Mouse (Mus musculus) forebrain, embryonic 15.5 days (tissue): ENCODE measurements around the gene Ak8. TPM values are rescaled to one million over a fixed set of nuclear protein-coding genes. Genes with fewer than 3 reads are reported as not detected.

Source experiments
- ATAC-seq: fragments of 200-750 bp; cut with Nextera tagmentation; replicated peaks from 2 replicates; pipeline ENCODE4 v1.8.0; 2017; ENCODE audit warnings: mild to moderate bottlenecking, moderate TSS enrichment, moderate library complexity
- H3K27ac ChIP-seq: fragments of 300-500 bp; sonication (generic); replicated peaks from 2 replicates; pipeline ENCODE4 v1.5.1; 2015; ENCODE audit warnings: mild to moderate bottlenecking, inconsistent platforms
- H3K27me3 ChIP-seq: fragments of 300-500 bp; sonication (generic); 2 replicates; pipeline ENCODE4 v1.6.1; 2015; ENCODE audit warnings: inconsistent platforms
- H3K36me3 ChIP-seq: fragments of 300-500 bp; sonication (generic); 2 replicates; pipeline ENCODE4 v1.6.1; 2015; ENCODE audit warnings: mild to moderate bottlenecking, inconsistent platforms
- H3K4me1 ChIP-seq: fragments of 300-500 bp; sonication (generic); 2 replicates; pipeline ENCODE4 v1.6.1; 2015; ENCODE audit warnings: inconsistent platforms
- H3K4me2 ChIP-seq: fragments of 300-500 bp; sonication (generic); replicated peaks from 2 replicates; pipeline ENCODE4 v1.6.1; 2015; ENCODE audit warnings: mild to moderate bottlenecking, inconsistent platforms
- H3K4me3 ChIP-seq: fragments of 300-500 bp; sonication (generic); 2 replicates; pipeline ENCODE4 v1.5.1; 2015; ENCODE audit warnings: mild to moderate bottlenecking, inconsistent platforms
- H3K9ac ChIP-seq: fragments of 300-500 bp; sonication (generic); replicated peaks from 2 replicates; pipeline ENCODE4 v1.6.1; 2015; ENCODE audit warnings: mild to moderate bottlenecking, inconsistent platforms
- H3K9me3 ChIP-seq: fragments of 300-500 bp; sonication (generic); 2 replicates; pipeline ENCODE4 v1.6.1; 2016; ENCODE audit warnings: inconsistent platforms
- WGBS: fragments of 180-500 bp; shearing (Covaris S2); methylation state at CpG from one replicate; pipeline ENCODE4 v1.1.7; 2015; ENCODE audit warnings: mixed read lengths; 5-methylcytosine and 5-hydroxymethylcytosine counted together
- polyA plus RNA-seq: library from polyadenylated mRNA; unstranded; fragments of >200 nt; fragmentation: Nextera tagmentation; extraction: Ambion mirVana; gene quantifications from 2 replicates; pipeline ENCODE4 v1.2.1, GENCODE M21; 2015

Gene Ak8
- 0.92 and 1.7 TPM in 2 replicates for polyA plus RNA-seq

DNA sequence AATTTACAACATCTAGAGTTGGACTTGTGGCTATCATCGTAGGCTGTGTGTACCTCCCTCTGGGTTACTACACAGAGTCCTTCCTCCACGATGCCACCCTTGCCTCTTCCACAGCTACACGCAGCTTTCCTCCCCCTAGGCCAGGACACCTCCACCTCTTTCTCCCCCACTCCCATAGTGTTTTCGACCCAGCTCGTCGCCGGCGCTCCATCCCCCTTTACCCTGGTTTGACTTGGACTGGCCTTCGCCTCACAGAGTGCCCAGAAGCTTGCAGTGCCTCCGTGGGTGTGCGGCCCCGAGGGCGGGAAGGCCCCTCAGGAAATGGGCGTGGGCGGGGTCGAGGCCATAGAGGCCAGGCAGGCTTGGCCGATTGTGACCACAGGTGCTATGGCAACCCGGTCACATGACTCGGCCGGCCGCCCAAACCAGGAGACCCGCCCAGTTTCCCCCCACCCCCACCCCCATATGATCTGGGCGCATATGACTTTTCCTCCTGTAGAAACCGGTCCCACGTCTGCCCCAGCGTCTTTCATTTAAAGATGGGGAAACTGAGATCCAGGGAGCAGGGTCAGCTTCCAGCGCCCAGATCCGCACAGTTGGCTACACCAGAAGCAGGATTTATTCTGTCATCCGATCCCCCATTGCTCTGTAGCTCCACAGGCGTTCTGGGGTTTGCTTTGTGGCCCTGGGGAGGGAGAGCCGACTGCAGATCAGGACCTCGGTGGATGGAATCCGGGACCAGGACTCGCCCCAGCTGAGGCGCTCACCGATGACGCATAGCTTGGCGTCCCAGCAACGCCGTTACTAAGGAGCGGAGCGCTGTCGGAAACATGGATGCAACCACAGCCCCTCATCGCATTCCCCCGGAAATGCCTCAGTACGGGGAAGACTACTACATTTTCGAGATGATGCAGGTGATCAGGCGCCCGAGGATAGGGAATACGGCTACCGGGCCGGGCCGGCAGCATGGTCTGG is at the start of gene Ak8, which contains the start of gene Spaca9:
Ak8 (plus strand) TSS at position 804 of the 975 bp plus-strand sequence.
Spaca9 (minus strand) TSS at position 367 of the 975 bp plus-strand sequence.
- peak within 1 kb of the TSS; percentile 93 for H3K4me2 ChIP-seq
- peaks cover 10% of the 10 kb centered on the region for H3K4me1 ChIP-seq
- peak within 1 kb of the TSS; percentile 38; the same call in 1 of the 2 replicates for H3K27ac ChIP-seq
- no peaks in the 10 kb centered on the region for H3K9me3 ChIP-seq
- H3K4me3 ChIP-seq, result peak within 1 kb of the TSS; percentile 58
- peak; percentile 86 for ATAC-seq
- no peaks in the 10 kb centered on the region for H3K36me3 ChIP-seq
- H3K9ac ChIP-seq, result peak within 1 kb of the TSS; percentile 68
- H3K27me3 ChIP-seq, result no peaks in the 10 kb centered on the region
- under 1% methylated on average over 53 of the region's 53 CpGs for WGBS

DNA sequence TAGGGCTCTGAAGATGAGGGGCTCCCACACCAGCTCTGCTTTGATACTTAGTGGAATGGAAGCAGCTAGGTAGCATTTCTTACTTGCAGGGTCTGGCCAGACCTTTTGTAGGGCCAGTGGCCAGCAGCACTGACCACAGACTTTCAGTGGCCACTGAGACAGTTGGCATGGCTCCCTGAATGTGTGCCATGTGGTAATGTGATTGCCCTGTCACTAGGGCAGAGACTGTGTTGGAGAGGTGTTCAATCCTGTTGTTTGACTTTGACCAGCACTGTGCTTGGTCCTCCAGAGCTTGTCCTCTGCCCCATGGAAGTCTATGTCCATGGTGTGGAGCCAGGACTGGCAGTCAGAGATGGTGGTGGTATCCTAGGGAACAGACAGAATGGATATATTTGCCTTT is 49.4 kb upstream of the Ak8 start:
- ATAC-seq, result no peak
- Histone ChIP-seq H3K27ac (no peak overlapping the region), H3K4me2 (no peak overlapping the region), H3K4me1 (no peaks in the 10 kb centered on the region), H3K9ac (no peak overlapping the region), H3K9me3 (no peaks in the 10 kb centered on the region), H3K27me3 (no peaks in the 10 kb centered on the region), H3K36me3 (peaks cover 13% of the 10 kb centered on the region; the same call in 1 of the 2 replicates), H3K4me3 (no peak overlapping the region)

DNA sequence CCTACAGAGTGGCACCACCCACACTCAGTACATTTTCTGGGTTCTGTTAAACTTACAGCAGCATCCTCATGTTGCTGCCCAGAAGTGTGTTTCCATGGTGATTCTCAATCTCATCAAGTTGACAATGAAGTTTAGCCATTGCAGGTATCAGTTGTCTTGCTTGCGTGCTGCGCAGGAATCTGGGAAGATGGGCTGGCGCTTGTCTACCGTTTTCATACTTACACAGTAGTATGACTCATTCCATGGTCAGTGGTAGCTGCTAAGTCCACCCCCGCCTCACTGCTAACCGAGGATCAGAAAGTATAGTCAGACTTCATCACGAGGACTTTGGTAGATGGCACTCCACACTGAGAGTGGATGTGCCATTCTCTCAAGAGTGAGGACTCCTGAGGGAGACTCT is 46.6 kb upstream of the Ak8 start:
- H3K27me3 ChIP-seq, result no peaks in the 10 kb centered on the region
- WGBS, result 95% methylated on average over 7 of the region's 7 CpGs
- no peak overlapping the region for H3K9ac ChIP-seq
- H3K36me3 ChIP-seq, result peaks cover 25% of the 10 kb centered on the region
- no peaks in the 10 kb centered on the region for H3K4me1 ChIP-seq
- no peak overlapping the region for H3K4me3 ChIP-seq
- no peak overlapping the region for H3K27ac ChIP-seq
- no peaks in the 10 kb centered on the region for H3K9me3 ChIP-seq
- ATAC-seq, result no peak
- no peak overlapping the region for H3K4me2 ChIP-seq

DNA sequence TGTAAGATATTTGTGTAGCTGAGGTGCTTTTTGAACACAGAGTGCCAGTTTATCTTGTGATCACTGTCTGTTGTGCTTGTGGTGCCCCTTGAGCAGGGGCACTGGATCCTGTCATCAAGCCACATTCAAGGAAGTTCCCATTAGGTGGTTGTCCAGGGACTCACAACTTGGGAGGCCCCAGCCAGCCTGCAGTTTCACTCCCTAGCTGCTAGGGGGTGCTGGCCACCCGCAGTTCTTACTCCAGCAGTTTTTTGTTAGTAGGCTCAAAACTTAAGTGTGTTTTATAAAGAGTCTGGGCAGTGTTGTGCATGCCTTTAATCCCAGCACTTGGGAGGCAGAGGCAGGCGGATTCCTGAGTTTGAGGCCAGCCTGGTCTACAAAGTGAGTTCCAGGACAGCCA is 45.7 kb upstream of the Ak8 start:
- Histone ChIP-seq H3K4me3 (no peak overlapping the region), H3K27ac (no peak overlapping the region), H3K36me3 (peaks cover 34% of the 10 kb centered on the region), H3K9me3 (no peaks in the 10 kb centered on the region), H3K4me1 (no peaks in the 10 kb centered on the region), H3K27me3 (no peaks in the 10 kb centered on the region), H3K4me2 (no peak overlapping the region), H3K9ac (no peak overlapping the region)
- WGBS, result 65% methylated on average over 2 of the region's 2 CpGs
- no peak for ATAC-seq

DNA sequence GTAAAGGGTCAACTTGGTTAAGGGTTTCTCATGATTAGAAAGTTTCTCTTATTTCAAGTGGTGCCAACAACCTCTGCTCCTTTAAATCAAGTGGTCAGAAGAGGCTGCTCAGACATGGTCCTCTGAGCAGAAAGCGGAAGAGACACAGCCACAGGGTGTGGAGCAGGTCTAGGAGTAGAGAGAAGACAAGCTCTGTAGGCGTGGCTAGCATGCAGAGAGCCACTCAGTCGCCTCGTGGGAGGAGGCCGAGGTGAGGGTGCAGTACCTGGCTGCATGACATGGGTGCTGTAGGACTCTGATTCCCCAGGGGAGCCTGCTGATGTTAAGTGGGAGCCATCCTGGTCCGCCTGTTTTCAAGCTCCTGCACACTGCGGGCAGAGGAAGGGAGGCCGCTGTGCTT is 43.7 kb upstream of the Ak8 start:
- H3K36me3 ChIP-seq, result peaks cover 53% of the 10 kb centered on the region
- no peak overlapping the region for H3K9ac ChIP-seq
- no peak for ATAC-seq
- 80% methylated on average over 8 of the region's 8 CpGs for WGBS
- no peaks in the 10 kb centered on the region for H3K4me1 ChIP-seq
- no peak overlapping the region for H3K4me2 ChIP-seq
- no peak overlapping the region for H3K27ac ChIP-seq
- no peak overlapping the region for H3K4me3 ChIP-seq
- H3K9me3 ChIP-seq, result no peaks in the 10 kb centered on the region
- H3K27me3 ChIP-seq, result no peaks in the 10 kb centered on the region

DNA sequence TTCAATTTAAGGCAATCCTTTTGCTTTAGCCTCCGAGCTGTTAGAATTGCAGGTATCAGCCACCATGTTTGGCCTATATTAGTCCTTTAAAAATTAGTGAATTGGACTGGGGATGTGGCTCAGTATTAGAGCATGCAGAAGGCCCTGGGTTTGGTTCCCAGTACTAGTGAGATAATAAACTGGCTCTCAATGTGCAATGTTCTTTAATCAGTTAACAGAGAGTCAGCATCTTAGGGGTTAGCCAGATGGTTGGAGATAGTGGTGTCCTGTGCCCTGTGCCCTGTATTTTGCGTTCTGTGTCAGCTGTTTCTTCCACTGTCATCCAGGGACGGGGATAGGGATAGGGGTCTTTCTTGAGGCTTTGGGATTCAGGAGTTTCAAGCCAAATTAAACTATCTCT is 37.1 kb upstream of the Ak8 start:
- H3K4me1 ChIP-seq, result no peaks in the 10 kb centered on the region
- peaks cover 91% of the 10 kb centered on the region for H3K36me3 ChIP-seq
- H3K4me2 ChIP-seq, result no peak overlapping the region
- no peak overlapping the region for H3K4me3 ChIP-seq
- no peaks in the 10 kb centered on the region for H3K27me3 ChIP-seq
- ATAC-seq, result no peak
- H3K9ac ChIP-seq, result no peak overlapping the region
- H3K9me3 ChIP-seq, result no peaks in the 10 kb centered on the region
- 93% methylated on average over 3 of the region's 3 CpGs for WGBS
- H3K27ac ChIP-seq, result no peak overlapping the region

DNA sequence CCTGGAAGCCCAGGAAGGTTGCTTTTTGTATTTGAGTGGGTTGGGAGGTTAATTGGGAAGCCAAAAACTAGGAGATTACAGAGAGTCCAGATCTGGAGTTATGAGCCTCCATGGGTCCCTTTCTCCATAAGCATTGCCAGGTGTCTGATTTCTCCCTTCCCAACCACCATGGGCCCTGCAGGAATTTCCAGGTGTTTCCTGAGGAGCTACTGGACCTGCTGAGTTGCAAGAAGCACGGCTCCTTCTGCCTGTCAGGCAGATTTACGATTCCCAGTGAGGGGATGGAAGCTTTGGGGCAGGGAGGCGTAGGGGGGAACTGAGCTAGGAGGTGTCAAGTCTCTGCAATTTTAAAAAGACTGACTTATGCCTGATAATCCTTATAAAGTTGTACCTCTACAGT is 34.1 kb upstream of the Ak8 start:
- 95% methylated on average over 3 of the region's 3 CpGs for WGBS
- Histone ChIP-seq H3K27ac (no peak overlapping the region), H3K36me3 (peaks cover 91% of the 10 kb centered on the region), H3K4me2 (no peak overlapping the region), H3K4me3 (no peak overlapping the region), H3K9me3 (no peaks in the 10 kb centered on the region), H3K4me1 (no peaks in the 10 kb centered on the region), H3K9ac (no peak overlapping the region), H3K27me3 (no peaks in the 10 kb centered on the region)
- ATAC-seq, result no peak

DNA sequence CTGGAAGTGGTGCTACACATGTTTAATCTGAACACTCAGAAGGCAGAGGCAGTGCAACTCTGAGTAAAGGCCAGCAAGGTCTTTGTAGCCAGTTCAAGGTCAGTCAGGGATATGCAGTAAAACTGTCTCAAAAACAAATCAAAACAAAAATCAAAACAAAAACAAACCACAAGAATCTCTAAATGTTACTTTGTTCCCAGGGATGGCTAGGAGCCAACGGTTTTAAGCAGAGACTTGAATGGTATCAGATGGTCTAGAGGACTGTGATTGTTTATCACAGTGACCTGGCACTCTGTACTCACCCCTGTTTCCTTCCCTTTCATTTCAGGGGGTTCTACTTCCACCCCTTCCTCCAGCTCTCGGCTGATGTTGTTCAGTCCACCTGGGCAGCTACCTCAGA is 28.5 kb upstream of the Ak8 start:
- Histone ChIP-seq H3K27ac (no peak overlapping the region), H3K9me3 (no peaks in the 10 kb centered on the region), H3K4me3 (no peak overlapping the region), H3K27me3 (no peaks in the 10 kb centered on the region), H3K4me1 (no peaks in the 10 kb centered on the region), H3K36me3 (peaks cover 93% of the 10 kb centered on the region), H3K9ac (no peak overlapping the region), H3K4me2 (no peak overlapping the region)
- 89% methylated on average over 2 of the region's 2 CpGs for WGBS
- ATAC-seq, result no peak

DNA sequence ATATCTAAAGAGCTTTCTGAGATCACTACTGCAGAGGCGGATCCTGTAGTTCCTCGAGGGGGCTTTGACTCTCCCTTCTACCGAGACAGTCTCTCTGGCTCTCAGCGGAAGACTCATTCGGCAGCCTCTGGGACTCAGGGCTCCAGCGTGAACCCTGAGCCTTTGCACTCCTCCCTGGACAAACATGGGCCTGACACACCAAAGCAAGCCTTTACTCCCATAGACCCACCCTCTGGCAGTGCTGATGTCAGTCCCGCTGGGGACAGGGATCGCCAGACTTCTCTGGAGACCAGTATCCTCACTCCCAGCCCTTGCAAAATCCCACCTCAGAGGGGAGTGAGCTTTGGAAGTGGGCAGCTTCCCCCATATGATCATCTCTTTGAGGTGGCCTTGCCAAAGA is 24.0 kb upstream of the Ak8 start:
- no peaks in the 10 kb centered on the region for H3K4me1 ChIP-seq
- no peak overlapping the region for H3K27ac ChIP-seq
- no peaks in the 10 kb centered on the region for H3K9me3 ChIP-seq
- no peaks in the 10 kb centered on the region for H3K27me3 ChIP-seq
- no peak overlapping the region for H3K4me3 ChIP-seq
- H3K9ac ChIP-seq, result no peak overlapping the region
- no peak for ATAC-seq
- WGBS, result 94% methylated on average over 8 of the region's 8 CpGs
- H3K36me3 ChIP-seq, result peaks cover 89% of the 10 kb centered on the region
- H3K4me2 ChIP-seq, result no peak overlapping the region

DNA sequence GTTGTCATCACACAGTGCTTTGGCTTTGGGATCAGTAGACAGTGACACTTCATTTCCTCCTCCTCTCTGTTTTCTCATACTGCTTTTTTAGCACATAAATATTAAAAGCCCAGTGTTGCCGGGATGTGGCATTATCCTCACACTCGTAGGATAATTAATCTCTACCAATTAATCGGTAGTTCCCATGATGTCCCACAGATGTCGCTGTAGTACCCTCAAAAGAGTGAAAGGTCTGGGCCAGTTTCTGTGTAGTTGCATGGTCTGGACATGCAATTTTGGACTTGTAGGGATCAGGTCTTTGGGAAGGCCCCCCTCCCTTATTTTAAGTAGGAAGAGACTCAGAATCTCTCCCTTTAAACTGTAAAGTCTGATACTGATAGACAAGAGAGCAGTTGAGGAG is 19.3 kb upstream of the Ak8 start:
- H3K4me3 ChIP-seq, result no peak overlapping the region
- no peak overlapping the region for H3K4me2 ChIP-seq
- no peak for ATAC-seq
- no peak overlapping the region for H3K9ac ChIP-seq
- H3K9me3 ChIP-seq, result no peaks in the 10 kb centered on the region
- no peaks in the 10 kb centered on the region for H3K27me3 ChIP-seq
- H3K27ac ChIP-seq, result no peak overlapping the region
- peaks cover 87% of the 10 kb centered on the region for H3K36me3 ChIP-seq
- 19% methylated on average over 4 of the region's 4 CpGs for whole genome bisulfite sequencing
- 0 out of 2 replicates have a peak, but pooled peaks cover 3% of the 10 kb centered on the region for H3K4me1 ChIP-seq

DNA sequence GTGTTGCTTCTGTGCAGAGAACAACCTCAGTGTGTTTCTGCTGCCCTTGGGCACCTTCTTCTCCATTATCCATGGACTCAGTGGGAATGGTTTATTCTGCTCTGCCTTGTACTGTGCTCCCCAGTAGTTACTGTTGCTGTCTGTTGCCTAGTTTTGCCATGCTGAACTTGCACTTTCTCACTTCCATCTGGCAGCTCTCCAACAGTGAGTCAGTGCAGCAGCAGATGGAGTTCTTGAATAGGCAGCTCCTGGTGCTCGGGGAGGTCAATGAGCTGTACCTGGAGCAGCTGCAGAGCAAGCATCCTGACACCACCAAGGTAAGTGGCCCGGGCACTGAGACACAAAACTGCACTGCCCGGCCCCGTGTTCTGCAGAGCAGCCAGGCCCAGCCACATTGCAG is 18.2 kb upstream of the Ak8 start:
- Histone ChIP-seq H3K9me3 (no peaks in the 10 kb centered on the region), H3K36me3 (peaks cover 85% of the 10 kb centered on the region), H3K27me3 (no peaks in the 10 kb centered on the region), H3K4me1 (0 out of 2 replicates have a peak, but pooled peaks cover 3% of the 10 kb centered on the region), H3K27ac (no peak overlapping the region), H3K4me3 (no peak overlapping the region), H3K9ac (no peak overlapping the region), H3K4me2 (no peak overlapping the region)
- ATAC-seq, result no peak
- 63% methylated on average over 4 of the region's 4 CpGs for WGBS

DNA sequence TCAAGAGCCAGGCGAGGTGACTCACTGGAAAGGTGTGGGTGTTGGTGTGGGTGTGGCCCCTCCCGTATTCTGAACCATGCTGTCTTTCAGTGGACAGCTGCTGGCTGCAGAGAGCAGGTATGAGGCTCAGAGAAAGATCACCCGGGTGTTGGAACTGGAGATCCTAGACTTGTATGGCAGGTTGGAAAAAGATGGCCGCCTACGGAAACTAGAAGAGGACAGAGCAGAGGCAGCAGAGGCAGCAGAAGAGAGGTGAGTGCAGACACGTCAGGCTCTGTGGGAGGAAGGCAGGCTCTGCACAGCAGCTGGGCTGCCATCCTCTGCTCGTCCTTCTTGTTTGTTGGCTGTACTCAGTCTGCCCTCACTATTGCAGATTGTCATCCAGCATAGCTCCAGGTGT is 14.1 kb upstream of the Ak8 start:
- Histone ChIP-seq H3K36me3 (peaks cover 66% of the 10 kb centered on the region), H3K4me3 (no peak overlapping the region), H3K4me1 (0 out of 2 replicates have a peak, but pooled peaks cover 3% of the 10 kb centered on the region), H3K4me2 (no peak overlapping the region), H3K27me3 (no peaks in the 10 kb centered on the region), H3K27ac (no peak overlapping the region), H3K9me3 (no peaks in the 10 kb centered on the region), H3K9ac (no peak overlapping the region)
- 88% methylated on average over 7 of the region's 7 CpGs for WGBS
- ATAC-seq, result no peak
